Mouse (Mus musculus): ENCODE measurements around the gene Sorcs3.

- no peak for TF ChIP-seq CTCF (IDR thresholded peaks at IDR 0.05; ENCODE audit: borderline replicate concordance, insufficient read depth, low read length)
- no peak for TF ChIP-seq POLR2A (IDR thresholded peaks at IDR 0.05; ENCODE audit: low read depth, low read length)
These were observed 521.8 kb downstream of the Sorcs3 start for GRCm38 (mm10) chr19:48727601-48728000.

All from embryonic fibroblast, embryonic 13.5 days (primary cell).